Mouse (Mus musculus) layer of hippocampus, adult 8-10 months (tissue): ENCODE data around the gene Gpr158. TPM values are rescaled to one million over a fixed set of nuclear protein-coding genes. Genes with fewer than 3 reads are reported as not detected.
"Not testable (repeated sequence)": the region's sequence is repeated elsewhere in the genome, so short reads cannot be mapped to it uniquely, and the experiment has no call there.

Experiments used
- DNase-seq, 2 experiments: peaks; one replicate each; pipeline ENCODE4 v3.0.0; 2022; ENCODE audit warnings: low spot score in 2 of 2
- total RNA-seq, 4 experiments: library from RNA; stranded (reverse); gene quantifications; 2 replicates each; pipeline ENCODE4 v1.2.4; 2022

Gene Gpr158
- 10 to 100 TPM; 65.3 to 79.9 (median 71.4) TPM for total RNA-seq

DNA sequence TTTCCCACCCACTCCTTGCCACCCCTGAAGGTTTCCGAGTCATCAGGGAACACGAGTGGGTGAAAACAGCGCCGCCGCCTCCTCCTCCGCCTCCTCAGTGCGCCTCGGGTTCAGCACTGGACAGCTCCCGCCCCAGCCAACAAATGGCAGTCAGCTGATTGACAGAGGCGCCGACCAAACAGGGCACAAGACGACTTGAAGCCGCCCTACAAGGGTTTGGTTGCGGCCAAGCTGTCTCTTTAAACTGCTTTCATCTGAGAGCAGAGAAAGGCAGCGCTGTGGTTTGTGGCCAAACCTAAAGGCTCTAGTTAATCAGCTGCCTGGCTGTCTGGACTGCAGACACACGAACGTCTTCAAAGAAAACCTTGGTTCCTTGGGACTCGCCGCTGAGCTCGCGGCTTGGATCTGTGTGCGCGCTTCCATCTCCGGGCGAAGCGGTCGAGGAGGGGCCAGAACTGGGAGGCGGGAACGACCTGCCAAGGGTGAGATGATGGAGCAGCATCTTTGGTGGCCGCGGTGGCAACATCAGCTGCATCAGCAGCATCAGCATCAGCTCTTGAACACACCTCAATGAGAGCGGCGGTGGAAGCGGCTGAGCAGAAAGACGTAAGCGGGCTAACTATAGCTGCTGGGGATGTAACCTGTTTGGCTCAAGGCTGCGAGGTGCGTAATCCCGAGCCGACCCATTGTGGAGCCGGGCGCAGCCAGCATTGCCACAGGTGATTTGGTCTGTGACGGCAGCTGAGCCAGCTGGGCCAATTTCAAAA is at the start of gene Gpr158:
TSS of gene Gpr158 (plus strand) at position 198 of the 767 bp plus-strand sequence.
- DNase-seq: peak; percentile 87 to 90

GRCm38 (mm10) chr2:21343821-21344220 is 23.5 kb upstream of the Gpr158 start:
- peak in 1 of 2 experiments; percentile 5 for DNase-seq

GRCm38 (mm10) chr2:21368351-21369170 is 1.2 kb downstream of the Gpr158 start:
- DNase-seq: peak; percentile 6 to 12

DNA sequence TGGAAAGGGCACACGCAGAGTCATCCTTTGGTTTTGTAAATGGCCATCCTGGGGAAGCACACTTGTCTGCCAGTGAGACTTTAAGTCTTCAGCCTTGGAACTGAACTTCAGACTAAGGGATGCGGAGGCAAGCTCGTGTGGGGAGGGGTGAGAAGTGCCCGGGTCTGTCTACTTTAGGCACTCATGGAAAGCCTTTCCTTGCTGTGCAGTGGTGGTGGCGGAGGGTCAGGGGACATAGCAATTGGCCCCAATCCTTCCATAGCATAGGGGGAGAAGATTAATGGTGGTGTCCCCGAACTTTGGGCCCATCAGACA is 1.8 kb downstream of the Gpr158 start:
- DNase-seq: peak in 1 of 2 experiments; percentile 10

- peak; percentile 21 for DNase-seq
Observed at GRCm38 (mm10) chr2:21369556-21369955, 2.2 kb downstream of the Gpr158 start.

DNA sequence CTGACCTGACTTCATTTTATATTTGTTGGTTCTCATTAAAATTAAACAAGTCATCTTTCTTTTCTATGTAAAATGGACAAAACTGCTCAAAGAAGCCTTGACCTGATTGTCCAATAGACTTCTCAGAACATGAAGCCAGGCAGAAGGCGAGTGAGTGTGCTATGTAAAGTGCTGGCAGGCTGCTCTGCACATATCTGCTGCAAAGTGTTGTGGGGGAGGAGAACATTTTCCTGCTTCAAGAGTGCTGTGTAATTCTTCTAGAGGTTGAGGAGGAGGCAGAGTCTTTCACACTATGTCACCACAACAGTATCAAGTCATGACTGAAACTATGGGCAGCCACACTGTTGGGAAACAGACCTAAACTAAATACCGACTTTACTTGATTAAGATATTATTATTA is 12.2 kb downstream of the Gpr158 start:
- no peak for DNase-seq

DNA sequence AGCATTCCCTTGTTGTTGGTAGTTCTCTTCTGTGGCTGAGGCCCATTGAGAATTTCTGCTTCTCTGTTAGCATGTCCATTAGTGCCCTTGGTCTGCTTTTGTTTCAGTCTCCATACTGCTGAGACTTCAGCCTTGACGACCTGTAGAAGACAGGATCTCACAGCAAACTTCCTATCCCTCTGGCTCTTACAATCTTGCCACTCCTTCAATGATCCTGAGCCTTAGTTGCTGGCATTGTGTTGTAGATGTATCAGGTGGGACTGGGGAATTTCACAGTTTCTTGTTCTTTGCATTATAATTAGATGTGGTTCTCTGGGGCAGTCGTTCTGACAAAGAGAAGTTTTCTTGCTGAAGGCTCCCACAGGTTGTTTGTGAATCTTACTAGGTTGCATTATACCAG is 25.4 kb downstream of the Gpr158 start:
- no peak for DNase-seq

- DNase-seq: no peak
Observed at GRCm38 (mm10) chr2:21397347-21397746, 30.0 kb downstream of the Gpr158 start.

DNA sequence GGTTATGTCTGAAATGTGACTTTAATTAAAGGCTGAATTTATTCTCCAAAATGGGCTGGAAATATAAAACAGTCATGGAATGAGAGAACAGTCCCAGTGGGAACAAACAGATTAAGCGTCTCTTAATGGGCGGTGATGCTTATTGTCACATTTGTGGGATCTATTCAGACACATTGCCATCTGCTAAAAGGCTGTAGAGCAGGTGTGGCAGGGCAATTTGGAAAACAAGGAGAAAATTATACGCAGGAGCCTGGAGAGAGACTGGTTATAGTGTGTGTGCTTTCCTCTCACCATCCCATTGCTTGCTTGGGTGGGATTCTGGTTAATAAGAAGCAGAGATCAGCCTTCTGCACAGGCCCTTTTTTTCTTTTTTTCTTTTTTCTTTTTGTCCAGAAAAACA is 32.3 kb downstream of the Gpr158 start:
- DNase-seq: peak; percentile 44 to 58

DNA sequence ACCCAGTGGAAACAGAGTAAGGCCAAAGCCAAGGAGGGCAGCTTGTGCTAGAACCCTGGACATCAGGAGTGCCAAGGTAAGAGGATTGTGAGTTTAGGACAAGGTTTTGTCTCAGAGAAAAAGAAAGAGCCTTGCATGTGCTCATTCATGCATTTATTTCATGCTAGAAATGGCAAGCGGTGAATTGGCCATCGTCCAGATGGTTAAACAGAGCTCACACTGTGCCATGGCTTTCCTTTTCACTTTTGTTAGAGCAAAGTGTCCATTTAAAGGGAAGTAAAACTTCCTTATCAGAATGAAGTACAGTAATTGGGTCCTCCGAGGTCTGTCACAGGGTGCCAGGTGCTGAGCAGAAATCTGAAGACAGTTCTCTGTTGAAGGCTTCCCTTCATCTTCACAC is 38.3 kb downstream of the Gpr158 start:
- DNase-seq: no peak

DNA sequence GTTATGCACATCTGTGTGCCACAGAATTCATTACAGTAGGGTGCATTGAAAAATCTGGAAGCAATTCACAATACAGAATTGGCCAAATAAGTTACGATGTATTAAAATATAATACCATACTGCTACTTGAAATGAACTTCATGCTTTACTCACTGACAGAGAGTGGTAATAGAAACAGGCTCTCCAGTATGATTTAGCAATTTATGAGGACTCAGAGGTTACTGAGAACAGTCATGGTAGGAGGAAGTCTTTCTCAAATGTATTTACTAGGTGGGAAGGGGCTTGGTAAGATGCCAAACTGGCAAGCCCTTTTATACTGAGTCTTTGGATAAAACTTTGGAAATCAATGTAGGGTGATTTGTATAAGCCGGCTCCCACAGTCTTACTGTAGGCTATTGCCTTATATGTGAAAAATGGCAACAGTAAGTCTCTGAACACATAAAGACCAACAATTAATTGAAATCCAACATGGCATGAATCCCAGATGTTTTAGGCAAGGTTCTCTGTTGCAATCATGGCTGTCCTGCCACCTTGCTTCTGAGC is 40.2 kb downstream of the Gpr158 start:
- no peak for DNase-seq

DNA sequence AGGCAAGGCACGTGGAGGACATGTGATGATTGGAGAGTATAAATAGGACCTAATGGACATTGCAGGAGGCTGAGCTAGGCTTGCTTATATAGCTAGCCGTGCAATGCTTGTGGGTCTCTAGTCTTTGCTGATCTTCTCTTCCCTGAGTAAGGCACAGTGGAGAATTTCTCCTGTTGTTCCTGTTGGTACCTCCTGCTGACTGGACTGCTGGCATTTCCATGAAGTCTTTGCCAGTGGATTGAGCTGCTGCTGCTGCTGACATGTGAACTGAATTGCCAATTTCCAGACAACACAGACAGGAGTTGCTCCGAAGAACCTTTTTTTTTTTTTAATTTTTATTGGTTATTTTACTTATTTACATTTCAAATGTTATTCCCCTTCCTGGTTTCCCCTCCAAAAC is 41.5 kb downstream of the Gpr158 start:
- no peak for DNase-seq

DNA sequence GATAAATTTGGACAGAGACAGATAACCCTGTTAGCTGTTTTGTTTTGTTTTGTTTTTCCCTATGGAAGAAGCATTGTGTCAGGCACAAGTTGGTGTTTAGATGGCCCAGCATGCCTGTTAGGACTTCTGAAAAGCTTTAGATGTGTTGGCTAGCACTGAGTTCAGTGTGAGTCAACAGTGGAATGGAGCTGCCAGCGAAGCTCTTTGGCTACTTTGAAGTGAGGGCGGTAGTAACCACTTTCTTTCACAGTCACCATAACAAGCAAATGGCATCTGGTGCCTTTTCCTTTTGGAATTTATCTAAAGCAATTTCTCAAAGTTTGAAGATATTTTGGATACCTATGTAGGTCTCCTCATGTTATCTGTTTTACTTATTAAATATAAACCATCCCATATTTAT is 62.9 kb downstream of the Gpr158 start:
- DNase-seq: no peak

GRCm38 (mm10) chr2:21431182-21431581 is 63.8 kb downstream of the Gpr158 start:
- DNase-seq: no peak

- DNase-seq: no peak
Observed at GRCm38 (mm10) chr2:21439626-21440025, 72.3 kb downstream of the Gpr158 start.

DNA sequence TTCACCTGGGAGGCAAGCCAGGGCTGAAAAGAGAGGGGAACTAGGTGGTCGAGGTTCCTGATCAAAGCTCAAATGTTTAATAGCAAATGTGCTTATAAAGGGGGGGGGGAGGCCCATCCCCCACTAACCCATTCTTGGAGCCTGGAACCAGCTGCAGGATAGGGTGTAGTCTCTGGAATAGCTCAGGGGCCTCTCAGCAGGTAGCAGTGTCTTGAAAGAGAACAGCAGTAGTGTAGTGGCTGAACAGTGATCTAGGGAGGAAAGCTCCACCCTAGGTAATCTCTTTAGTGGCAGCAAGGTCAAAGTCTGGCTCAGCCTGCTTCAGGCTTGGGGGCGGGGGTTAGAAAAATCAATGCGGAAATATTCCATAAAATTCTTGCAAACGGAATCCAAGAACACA is 93.3 kb downstream of the Gpr158 start:
- not testable (repeated sequence) for DNase-seq

DNA sequence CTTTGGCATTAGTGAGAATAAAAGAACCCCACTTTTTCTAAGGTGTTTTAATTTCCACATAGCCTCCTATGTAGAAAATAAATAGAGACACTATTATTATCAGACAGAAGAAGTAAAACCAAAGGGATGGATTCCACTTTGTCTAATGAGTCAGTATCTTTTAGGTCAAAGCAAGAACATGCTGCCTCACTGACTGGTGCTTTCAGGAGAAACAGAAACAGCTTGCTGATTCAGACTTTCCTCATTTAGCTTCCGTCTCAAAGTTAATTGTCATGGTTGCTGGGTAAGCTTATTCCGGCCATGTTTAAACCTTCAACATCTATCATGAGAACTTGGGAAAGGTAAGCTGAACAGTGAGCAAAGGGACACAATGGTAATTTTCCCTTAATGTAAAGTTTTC is 107.6 kb downstream of the Gpr158 start:
- DNase-seq: no peak

DNA sequence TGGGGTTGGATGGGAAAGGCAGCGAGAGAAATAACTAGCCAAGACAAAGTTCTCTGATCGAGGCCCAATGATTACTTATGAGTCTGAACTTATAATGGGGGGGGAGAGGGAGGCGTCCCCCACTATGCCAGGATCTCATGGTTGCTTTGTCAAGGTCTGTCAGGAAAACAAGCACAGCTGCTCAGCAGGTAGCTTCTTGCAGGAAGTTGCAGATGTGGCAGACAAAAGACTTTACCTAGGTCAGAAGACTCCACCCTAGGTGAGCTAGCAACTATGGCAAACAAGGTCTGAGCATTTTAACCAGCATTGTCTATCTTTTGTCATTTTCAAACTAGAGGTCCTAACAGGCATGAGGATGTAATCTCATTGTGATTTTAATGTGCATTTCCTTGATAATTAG is 129.5 kb downstream of the Gpr158 start:
- no peak for DNase-seq

DNA sequence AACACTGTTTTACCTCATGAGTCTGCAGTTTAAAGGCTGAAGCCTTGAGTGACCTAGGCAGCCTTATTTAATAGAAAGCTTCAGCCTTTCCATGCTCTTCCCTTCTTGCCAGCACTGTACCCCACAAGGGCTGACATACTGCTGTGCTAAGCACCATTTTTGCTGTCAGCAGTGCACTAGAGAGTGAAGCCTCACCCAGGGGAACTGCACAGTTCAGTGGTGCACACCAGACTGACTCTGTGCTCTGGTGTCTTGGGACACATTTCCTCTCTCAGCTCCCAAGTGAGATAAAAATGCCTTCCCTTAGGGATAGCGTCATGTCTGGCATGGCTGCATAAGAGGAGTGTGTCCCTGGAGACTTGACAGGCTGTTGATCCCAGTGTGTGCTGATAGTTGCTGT is 130.6 kb downstream of the Gpr158 start:
- DNase-seq: no peak

GRCm38 (mm10) chr2:21499399-21499798 is 132.1 kb downstream of the Gpr158 start:
- DNase-seq: no peak

- no peak for DNase-seq
Observed at GRCm38 (mm10) chr2:21507449-21507848, 140.1 kb downstream of the Gpr158 start.

DNA sequence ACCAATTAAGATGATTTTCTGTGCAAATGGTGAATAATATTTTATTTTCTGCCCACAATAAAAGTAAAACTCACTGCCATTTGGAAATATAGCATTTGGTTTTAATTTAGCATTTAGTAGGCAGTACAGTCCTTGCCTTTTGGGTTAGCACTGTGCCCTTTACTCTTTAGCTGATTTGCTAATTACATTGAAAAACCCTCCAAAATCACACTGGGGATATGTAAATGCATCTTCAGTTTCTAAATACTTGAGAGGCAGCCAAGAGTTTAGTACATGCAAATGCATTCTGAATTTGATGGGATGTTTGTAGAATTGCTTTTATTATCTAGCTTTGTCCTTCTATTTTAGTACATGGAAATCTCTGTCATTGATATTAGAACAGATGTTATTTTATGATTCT is 163.4 kb downstream of the Gpr158 start:
- no peak for DNase-seq

- no peak for DNase-seq
Observed at GRCm38 (mm10) chr2:21619180-21619579, 251.8 kb downstream of the Gpr158 start.
